Mouse (Mus musculus) intestine, postnatal 0 days (tissue): Measurements from ENCODE around the gene Grip1. TPM values are rescaled to one million over a fixed set of nuclear protein-coding genes. Genes with fewer than 3 reads are reported as not detected.

Experiments
- ATAC-seq: fragments of 200-750 bp; cut with Nextera tagmentation; 2 replicates; pipeline ENCODE4 v1.8.0; 2017; ENCODE audit warnings: mild to moderate bottlenecking, moderate TSS enrichment, moderate library complexity
- H3K27ac ChIP-seq: fragments of 300-500 bp; sonication (generic); 2 replicates; pipeline ENCODE4 v1.5.1; 2014; ENCODE audit warnings: mild to moderate bottlenecking, low read depth, low read length, moderate library complexity
- H3K27me3 ChIP-seq: fragments of 300-500 bp; sonication (generic); replicated peaks from 2 replicates; pipeline ENCODE4 v1.6.1; 2014; ENCODE audit warnings: low read length, mixed read lengths; ENCODE audit not compliant: control insufficient read depth, insufficient read depth
- H3K36me3 ChIP-seq: fragments of 300-500 bp; sonication (generic); 2 replicates; pipeline ENCODE4 v1.6.1; 2014; ENCODE audit warnings: mild to moderate bottlenecking, moderate library complexity; ENCODE audit not compliant: control insufficient read depth, insufficient read depth
- H3K4me1 ChIP-seq: fragments of 300-500 bp; sonication (generic); replicated peaks from 2 replicates; pipeline ENCODE4 v1.6.1; 2014; ENCODE audit warnings: antibody characterized with exemption, low read length, mixed read lengths; ENCODE audit not compliant: control insufficient read depth, insufficient read depth
- H3K4me2 ChIP-seq: fragments of 300-500 bp; sonication (generic); replicated peaks from 2 replicates; pipeline ENCODE4 v1.6.1; 2014; ENCODE audit warnings: low read depth, mild to moderate bottlenecking, moderate library complexity
- H3K4me3 ChIP-seq: fragments of 300-500 bp; sonication (generic); 2 replicates; pipeline ENCODE4 v1.5.1; 2014; ENCODE audit warnings: low read depth, low read length
- H3K9ac ChIP-seq: fragments of 300-500 bp; sonication (generic); 2 replicates; pipeline ENCODE4 v1.6.1; 2014; ENCODE audit warnings: mild to moderate bottlenecking, low read depth, low read length
- H3K9me3 ChIP-seq: fragments of 300-500 bp; sonication (generic); 2 replicates; pipeline ENCODE4 v1.6.1; 2016; ENCODE audit warnings: mixed run types; ENCODE audit not compliant: control insufficient read depth
- CTCF ChIP-seq: sonication (generic); IDR thresholded peaks from 2 replicates; pipeline ENCODE4 v1.5.1; 2016; ENCODE audit warnings: low read depth, mild to moderate bottlenecking, control low read depth, antibody characterized with exemption, moderate library complexity
- WGBS: fragments of 180-500 bp; shearing (Covaris S2); extraction: QIAGEN DNeasy Blood & Tissue Kit; methylation state at CpG from one replicate; pipeline ENCODE4 v1.1.7; 2014; 5-methylcytosine and 5-hydroxymethylcytosine counted together
- polyA plus RNA-seq: library from polyadenylated mRNA; unstranded; fragments of >200 nt; fragmentation: Nextera tagmentation; extraction: Ambion mirVana; gene quantifications from 2 replicates; pipeline ENCODE4 v1.2.1, GENCODE M21; 2015

Gene Grip1
- polyA plus RNA-seq, 1 experiment from 2014 or later, result 0.48 TPM

GRCm38 (mm10) chr10:119980032-119980431 lies 526.4 kb downstream of the Grip1 start:
- WGBS, result 62% methylated on average over 11 of the region's 11 CpGs
- Histone ChIP-seq H3K4me3 (no peak overlapping the region), H3K27me3 (no peaks in the 10 kb centered on the region), H3K27ac (no peak overlapping the region), H3K4me2 (no peak overlapping the region), H3K4me1 (no peaks in the 10 kb centered on the region), H3K9me3 (no peaks in the 10 kb centered on the region), H3K36me3 (no peaks in the 10 kb centered on the region), H3K9ac (no peak overlapping the region)
- no peak for TF ChIP-seq CTCF
- ATAC-seq, result no peak

GRCm38 (mm10) chr10:119984299-119984698 lies 530.7 kb downstream of the Grip1 start:
- H3K9me3 ChIP-seq, result no peaks in the 10 kb centered on the region
- H3K27ac ChIP-seq, result no peak overlapping the region
- no peak for TF ChIP-seq CTCF
- H3K4me3 ChIP-seq, result no peak overlapping the region
- no peaks in the 10 kb centered on the region for H3K36me3 ChIP-seq
- no peak overlapping the region for H3K4me2 ChIP-seq
- WGBS, result 89% methylated on average over 9 of the region's 9 CpGs
- H3K9ac ChIP-seq, result no peak overlapping the region
- H3K27me3 ChIP-seq, result no peaks in the 10 kb centered on the region
- H3K4me1 ChIP-seq, result no peaks in the 10 kb centered on the region
- ATAC-seq, result no peak

GRCm38 (mm10) chr10:119998475-119998874 lies 544.8 kb downstream of the Grip1 start:
- Histone ChIP-seq H3K9me3 (no peaks in the 10 kb centered on the region), H3K4me3 (no peak overlapping the region), H3K4me2 (no peak overlapping the region), H3K27me3 (no peaks in the 10 kb centered on the region), H3K27ac (no peak overlapping the region), H3K9ac (no peak overlapping the region), H3K4me1 (no peaks in the 10 kb centered on the region), H3K36me3 (no peaks in the 10 kb centered on the region)
- 63% methylated on average over 4 of the region's 4 CpGs for WGBS
- TF ChIP-seq CTCF, result no peak
- ATAC-seq, result no peak; the same call in 1 of the 2 replicates

GRCm38 (mm10) chr10:120002149-120002548 lies 548.5 kb downstream of the Grip1 start:
- Histone ChIP-seq H3K9me3 (no peaks in the 10 kb centered on the region), H3K4me3 (no peak overlapping the region), H3K27ac (no peak overlapping the region), H3K9ac (no peak overlapping the region), H3K36me3 (no peaks in the 10 kb centered on the region), H3K27me3 (no peaks in the 10 kb centered on the region), H3K4me2 (no peak overlapping the region), H3K4me1 (no peaks in the 10 kb centered on the region)
- WGBS, result 85% methylated on average over 4 of the region's 4 CpGs
- TF ChIP-seq CTCF, result no peak
- no peak for ATAC-seq

GRCm38 (mm10) chr10:120004096-120004495 lies 550.5 kb downstream of the Grip1 start:
- no peak overlapping the region for H3K4me2 ChIP-seq
- H3K4me3 ChIP-seq, result no peak overlapping the region
- H3K9me3 ChIP-seq, result no peaks in the 10 kb centered on the region
- H3K27ac ChIP-seq, result no peak overlapping the region
- H3K27me3 ChIP-seq, result no peaks in the 10 kb centered on the region
- no peak overlapping the region for H3K9ac ChIP-seq
- ATAC-seq, result no peak
- no peak for TF ChIP-seq CTCF
- H3K36me3 ChIP-seq, result no peaks in the 10 kb centered on the region
- 57% methylated on average over 7 of the region's 7 CpGs for WGBS
- no peaks in the 10 kb centered on the region for H3K4me1 ChIP-seq

- no peak for TF ChIP-seq CTCF
- Histone ChIP-seq H3K9ac (no peak overlapping the region), H3K27ac (no peak overlapping the region), H3K27me3 (no peaks in the 10 kb centered on the region), H3K4me2 (no peak overlapping the region), H3K4me3 (no peak overlapping the region), H3K4me1 (no peaks in the 10 kb centered on the region), H3K36me3 (no peaks in the 10 kb centered on the region), H3K9me3 (no peaks in the 10 kb centered on the region)
- 65% methylated on average over 5 of the region's 5 CpGs for WGBS
- ATAC-seq, result no peak
Observed at GRCm38 (mm10) chr10:120005581-120005980, 552.0 kb downstream of the Grip1 start.

- no peak overlapping the region for H3K4me3 ChIP-seq
- H3K36me3 ChIP-seq, result no peaks in the 10 kb centered on the region
- H3K9ac ChIP-seq, result no peak overlapping the region
- 90% methylated on average over 13 of the region's 13 CpGs for WGBS
- H3K9me3 ChIP-seq, result no peaks in the 10 kb centered on the region
- no peaks in the 10 kb centered on the region for H3K4me1 ChIP-seq
- no peak overlapping the region for H3K27ac ChIP-seq
- H3K27me3 ChIP-seq, result peaks cover 7% of the 10 kb centered on the region; the same call in 1 of the 2 replicates
- TF ChIP-seq CTCF, result no peak
- no peak for ATAC-seq
- H3K4me2 ChIP-seq, result no peak overlapping the region
Observed at GRCm38 (mm10) chr10:120012331-120012730, 558.7 kb downstream of the Grip1 start.
